Mouse (Mus musculus): ENCODE data around the gene Muc3. TPM values are rescaled to one million over a fixed set of nuclear protein-coding genes. Genes with fewer than 3 reads are reported as not detected.

Muc3 gene
- polyA plus RNA-seq, 1 experiment from 2014 or later = 5.6 TPM

- 75% methylated on average over 9 of the region's 9 CpGs for WGBS
Measured at GRCm38 (mm10) chr5:137114891-137115561, 34.1 kb downstream of the Muc3 start.

GRCm38 (mm10) chr5:137111542-137112408, 37.3 kb downstream of the Muc3 start:
- H3K4me1 ChIP-seq (ENCODE audit: control insufficient read depth, insufficient read depth, low read length) = peaks cover 15% of the 10 kb centered on the region
- no peak overlapping the region for H3K27ac ChIP-seq (ENCODE audit: low read length)
- H3K4me3 ChIP-seq (ENCODE audit: low read length) = no peak overlapping the region
- H3K36me3 ChIP-seq (ENCODE audit: control insufficient read depth, insufficient read depth, low read length) = peaks cover 22% of the 10 kb centered on the region
- no peaks in the 10 kb centered on the region for H3K27me3 ChIP-seq (replicated peaks; ENCODE audit: control insufficient read depth, insufficient read depth, low read length)
- H3K9me3 ChIP-seq (ENCODE audit: control insufficient read depth, low read length) = no peaks in the 10 kb centered on the region; the same call in 1 of the 2 replicates
- WGBS = 80% methylated on average over 5 of the region's 5 CpGs
- no peak overlapping the region for H3K9ac ChIP-seq (ENCODE audit: low read depth, low read length)
- H3K4me2 ChIP-seq (ENCODE audit: low read depth, low read length) = no peak overlapping the region
- ATAC-seq = no peak

More at GRCm38 (mm10) chr5:137114891-137115561, 34.1 kb downstream of the Muc3 start:
- Histone ChIP-seq H3K27me3 (replicated peaks; ENCODE audit: control insufficient read depth, insufficient read depth, low read length) (no peaks in the 10 kb centered on the region), H3K4me2 (ENCODE audit: low read depth, low read length) (peak overlapping the region; percentile 92), H3K9me3 (ENCODE audit: control insufficient read depth, low read length) (no peaks in the 10 kb centered on the region; the same call in 1 of the 2 replicates), H3K4me1 (ENCODE audit: control insufficient read depth, insufficient read depth, low read length) (peaks cover 15% of the 10 kb centered on the region), H3K36me3 (ENCODE audit: control insufficient read depth, insufficient read depth, low read length) (peaks cover 22% of the 10 kb centered on the region), H3K4me3 (ENCODE audit: low read length) (peak overlapping the region; percentile 71), H3K9ac (ENCODE audit: low read depth, low read length) (peak overlapping the region; percentile 89), H3K27ac (ENCODE audit: low read length) (no peak overlapping the region; the same call in 1 of the 2 replicates)
- no peak for ATAC-seq

GRCm38 (mm10) chr5:137110863-137111262, 38.3 kb downstream of the Muc3 start:
- Histone ChIP-seq H3K36me3 (ENCODE audit: control insufficient read depth, insufficient read depth, low read length) (peaks cover 22% of the 10 kb centered on the region), H3K4me3 (ENCODE audit: low read length) (no peak overlapping the region), H3K9ac (ENCODE audit: low read depth, low read length) (no peak overlapping the region), H3K27ac (ENCODE audit: low read length) (no peak overlapping the region), H3K4me1 (ENCODE audit: control insufficient read depth, insufficient read depth, low read length) (peaks cover 9% of the 10 kb centered on the region), H3K4me2 (ENCODE audit: low read depth, low read length) (no peak overlapping the region), H3K27me3 (replicated peaks; ENCODE audit: control insufficient read depth, insufficient read depth, low read length) (no peaks in the 10 kb centered on the region), H3K9me3 (ENCODE audit: control insufficient read depth, low read length) (no peaks in the 10 kb centered on the region; the same call in 1 of the 2 replicates)
- 90% methylated on average over 12 of the region's 12 CpGs for WGBS
- ATAC-seq = no peak

DNA sequence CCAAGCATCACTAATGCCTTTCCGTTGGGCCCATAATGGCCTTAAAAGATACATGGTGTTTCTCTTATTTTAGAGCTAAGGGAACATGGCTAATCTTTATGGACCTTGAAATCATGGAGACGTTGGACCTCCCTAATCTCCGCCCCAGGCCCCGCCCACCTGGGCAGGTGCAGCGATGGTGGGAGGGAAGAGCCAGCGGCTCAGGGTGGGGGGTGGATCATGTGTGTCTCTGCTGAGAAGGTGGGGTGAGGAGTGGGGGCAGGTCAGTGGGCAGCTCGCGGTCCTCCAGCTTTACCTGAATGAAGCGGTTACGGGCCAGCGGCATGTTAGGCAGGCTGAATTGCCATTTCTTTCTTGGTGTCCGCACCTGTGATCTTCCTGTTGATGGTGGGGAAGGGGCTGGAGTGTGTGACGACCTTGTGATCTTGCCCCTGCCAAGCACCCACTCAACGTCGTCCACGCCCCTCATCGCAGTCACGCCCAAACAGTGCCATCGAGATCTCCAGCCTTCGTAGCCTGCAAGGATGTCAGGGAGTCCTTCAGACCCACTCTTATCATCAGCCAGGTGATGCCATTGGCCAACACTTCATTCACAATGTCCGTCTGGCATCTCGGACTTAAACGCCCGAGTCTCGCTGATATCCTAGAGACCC, 39.1 kb downstream of the Muc3 start:
- Histone ChIP-seq H3K9ac (ENCODE audit: low read depth, low read length) (no peak overlapping the region), H3K4me1 (ENCODE audit: control insufficient read depth, insufficient read depth, low read length) (peaks cover 4% of the 10 kb centered on the region), H3K27ac (ENCODE audit: low read length) (no peak overlapping the region), H3K27me3 (replicated peaks; ENCODE audit: control insufficient read depth, insufficient read depth, low read length) (no peaks in the 10 kb centered on the region), H3K4me3 (ENCODE audit: low read length) (no peak overlapping the region), H3K9me3 (ENCODE audit: control insufficient read depth, low read length) (no peaks in the 10 kb centered on the region; the same call in 1 of the 2 replicates), H3K36me3 (ENCODE audit: control insufficient read depth, insufficient read depth, low read length) (peaks cover 22% of the 10 kb centered on the region), H3K4me2 (ENCODE audit: low read depth, low read length) (no peak overlapping the region)
- ATAC-seq = no peak
- 55% methylated on average over 25 of the region's 25 CpGs for WGBS

GRCm38 (mm10) chr5:137108111-137108510, 41.0 kb downstream of the Muc3 start:
- H3K27ac ChIP-seq (ENCODE audit: low read length) = no peak overlapping the region
- H3K4me2 ChIP-seq (ENCODE audit: low read depth, low read length) = no peak overlapping the region
- no peak overlapping the region for H3K9ac ChIP-seq (ENCODE audit: low read depth, low read length)
- peaks cover 8% of the 10 kb centered on the region for H3K36me3 ChIP-seq (ENCODE audit: control insufficient read depth, insufficient read depth, low read length)
- 61% methylated on average over 6 of the region's 6 CpGs for WGBS
- no peak for ATAC-seq
- H3K27me3 ChIP-seq (replicated peaks; ENCODE audit: control insufficient read depth, insufficient read depth, low read length) = no peaks in the 10 kb centered on the region
- H3K9me3 ChIP-seq (ENCODE audit: control insufficient read depth, low read length) = no peaks in the 10 kb centered on the region; the same call in 1 of the 2 replicates
- no peak overlapping the region for H3K4me3 ChIP-seq (ENCODE audit: low read length)
- H3K4me1 ChIP-seq (ENCODE audit: control insufficient read depth, insufficient read depth, low read length) = no peaks in the 10 kb centered on the region; the same call in 1 of the 2 replicates

DNA sequence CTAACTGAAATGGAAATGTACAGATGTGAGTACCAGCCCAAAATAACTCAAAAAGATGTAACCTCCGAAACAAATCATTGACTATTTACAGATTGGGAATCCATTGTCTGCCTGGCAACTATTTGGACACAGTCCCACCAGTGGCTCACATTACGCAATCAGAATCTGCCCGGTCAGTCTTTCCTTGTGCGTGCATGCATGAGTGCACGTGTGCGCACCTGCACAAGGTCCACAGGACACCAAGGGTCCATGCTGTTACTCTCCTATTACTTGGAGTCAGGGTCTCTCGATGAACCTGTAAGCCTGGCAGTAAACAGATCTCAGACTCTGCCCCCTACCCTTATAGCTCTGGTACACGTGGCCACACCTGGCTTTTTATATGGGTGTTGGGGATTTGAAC, 41.5 kb downstream of the Muc3 start:
- no peak for ATAC-seq
- Histone ChIP-seq H3K27ac (ENCODE audit: low read length) (no peak overlapping the region), H3K9ac (ENCODE audit: low read depth, low read length) (no peak overlapping the region)

DNA sequence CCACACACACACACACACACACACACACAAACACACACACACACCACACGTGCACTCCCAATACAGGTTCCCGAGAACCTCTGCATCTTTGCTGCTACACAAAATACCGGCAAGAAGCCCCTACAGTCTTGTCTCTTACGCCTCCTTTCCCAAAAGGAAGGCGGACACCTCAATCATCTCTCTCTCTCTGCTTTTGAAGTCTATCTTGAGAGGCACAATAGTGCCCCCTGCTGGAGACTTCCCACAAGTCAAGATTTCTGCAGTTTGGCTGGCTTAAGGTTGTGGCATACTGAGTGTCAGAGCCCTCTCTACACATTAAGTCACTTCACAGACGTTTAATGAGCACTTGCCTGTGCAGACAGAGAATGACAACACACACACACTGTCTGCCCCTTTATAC, 42.1 kb downstream of the Muc3 start:
- H3K4me3 ChIP-seq (ENCODE audit: low read length) = no peak overlapping the region
- H3K27ac ChIP-seq (ENCODE audit: low read length) = no peak overlapping the region
- H3K27me3 ChIP-seq (replicated peaks; ENCODE audit: control insufficient read depth, insufficient read depth, low read length) = no peaks in the 10 kb centered on the region
- H3K4me1 ChIP-seq (ENCODE audit: control insufficient read depth, insufficient read depth, low read length) = no peaks in the 10 kb centered on the region; the same call in 1 of the 2 replicates
- no peaks in the 10 kb centered on the region for H3K36me3 ChIP-seq (ENCODE audit: control insufficient read depth, insufficient read depth, low read length)
- no peaks in the 10 kb centered on the region; the same call in 1 of the 2 replicates for H3K9me3 ChIP-seq (ENCODE audit: control insufficient read depth, low read length)
- no peak overlapping the region for H3K4me2 ChIP-seq (ENCODE audit: low read depth, low read length)
- ATAC-seq = 0 out of 2 replicates have a peak, but pooled peaks have one; percentile 16
- WGBS = 13% methylated on average over 6 of the region's 6 CpGs
- no peak overlapping the region for H3K9ac ChIP-seq (ENCODE audit: low read depth, low read length)

More for the DNA sequence above, 41.5 kb downstream of the Muc3 start:
- WGBS = 85% methylated on average over 8 of the region's 8 CpGs
- H3K4me1 ChIP-seq (ENCODE audit: control insufficient read depth, insufficient read depth, low read length) = no peaks in the 10 kb centered on the region; the same call in 1 of the 2 replicates
- H3K4me3 ChIP-seq (ENCODE audit: low read length) = no peak overlapping the region
- no peaks in the 10 kb centered on the region for H3K27me3 ChIP-seq (replicated peaks; ENCODE audit: control insufficient read depth, insufficient read depth, low read length)
- no peak overlapping the region for H3K4me2 ChIP-seq (ENCODE audit: low read depth, low read length)
- H3K36me3 ChIP-seq (ENCODE audit: control insufficient read depth, insufficient read depth, low read length) = peaks cover 4% of the 10 kb centered on the region
- H3K9me3 ChIP-seq (ENCODE audit: control insufficient read depth, low read length) = no peaks in the 10 kb centered on the region; the same call in 1 of the 2 replicates

DNA sequence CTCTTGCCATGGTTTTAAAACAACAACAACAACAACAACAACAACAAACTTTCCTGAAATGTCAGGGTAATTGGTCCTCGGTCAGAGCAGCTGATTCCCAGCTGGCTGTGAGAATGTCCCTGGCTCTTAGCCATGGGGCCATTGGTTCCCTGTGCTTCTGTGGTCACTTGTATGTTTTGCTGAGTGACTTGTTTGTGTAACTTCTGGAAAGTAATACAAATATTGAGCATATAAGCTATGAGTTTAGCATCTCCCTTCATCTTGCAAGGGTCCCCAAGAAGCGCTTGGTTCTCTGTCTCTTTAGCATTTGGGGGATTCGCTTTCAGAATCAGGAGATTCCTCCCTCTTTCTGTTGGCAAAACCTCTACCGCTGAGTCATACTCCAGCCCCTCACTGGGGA, 42.7 kb downstream of the Muc3 start:
- ATAC-seq = no peak
- H3K9ac ChIP-seq (ENCODE audit: low read depth, low read length) = no peak overlapping the region
- no peak overlapping the region for H3K4me3 ChIP-seq (ENCODE audit: low read length)
- no peaks in the 10 kb centered on the region for H3K36me3 ChIP-seq (ENCODE audit: control insufficient read depth, insufficient read depth, low read length)
- no peaks in the 10 kb centered on the region for H3K27me3 ChIP-seq (replicated peaks; ENCODE audit: control insufficient read depth, insufficient read depth, low read length)
- WGBS = 82% methylated on average over 4 of the region's 4 CpGs
- no peaks in the 10 kb centered on the region; the same call in 1 of the 2 replicates for H3K9me3 ChIP-seq (ENCODE audit: control insufficient read depth, low read length)
- H3K4me1 ChIP-seq (ENCODE audit: control insufficient read depth, insufficient read depth, low read length) = no peaks in the 10 kb centered on the region; the same call in 1 of the 2 replicates
- H3K4me2 ChIP-seq (ENCODE audit: low read depth, low read length) = no peak overlapping the region
- H3K27ac ChIP-seq (ENCODE audit: low read length) = no peak overlapping the region

DNA sequence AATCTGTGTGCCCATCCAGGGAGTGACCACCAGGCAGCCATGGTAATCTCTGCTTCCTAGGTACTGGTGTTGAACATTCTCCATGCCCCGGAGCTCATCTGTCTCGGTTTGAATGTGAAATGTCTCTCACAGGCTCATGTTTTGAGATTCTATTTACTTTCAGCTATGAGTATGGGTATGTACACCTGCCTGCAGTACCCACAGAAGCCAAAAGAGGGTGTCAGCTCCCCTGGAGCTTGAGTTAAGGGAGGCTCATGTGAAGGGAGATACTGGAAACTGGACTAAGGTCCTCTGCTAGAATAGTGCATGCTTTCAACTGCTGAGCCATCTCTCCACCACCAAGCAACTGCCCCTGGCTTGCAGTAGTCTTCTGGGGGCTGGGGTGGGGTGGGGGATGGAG, 45.2 kb downstream of the Muc3 start:
- Histone ChIP-seq H3K36me3 (ENCODE audit: control insufficient read depth, insufficient read depth, low read length) (no peaks in the 10 kb centered on the region), H3K27me3 (replicated peaks; ENCODE audit: control insufficient read depth, insufficient read depth, low read length) (no peaks in the 10 kb centered on the region), H3K9me3 (ENCODE audit: control insufficient read depth, low read length) (no peaks in the 10 kb centered on the region), H3K4me2 (ENCODE audit: low read depth, low read length) (no peak overlapping the region), H3K4me1 (ENCODE audit: control insufficient read depth, insufficient read depth, low read length) (no peaks in the 10 kb centered on the region; the same call in 1 of the 2 replicates), H3K9ac (ENCODE audit: low read depth, low read length) (no peak overlapping the region), H3K27ac (ENCODE audit: low read length) (no peak overlapping the region), H3K4me3 (ENCODE audit: low read length) (no peak overlapping the region)
- no peak for ATAC-seq
- 89% methylated on average over 2 of the region's 2 CpGs for WGBS

All from intestine, embryonic 16.5 days (tissue).